Mouse (Mus musculus): ENCODE data around the gene Rapgef4.

- no peak for TF ChIP-seq POLR2A (IDR thresholded peaks at IDR 0.05; ENCODE audit: extremely low read depth, insufficient read depth, low read length)
- no peak for TF ChIP-seq CTCF (IDR thresholded peaks at IDR 0.05; ENCODE audit: extremely low read depth, insufficient read depth, low read length)
Measured at GRCm38 (mm10) chr2:72088886-72089285, 107.8 kb downstream of the Rapgef4 start.
